Mouse (Mus musculus) liver, embryonic 14.5 days (tissue): ENCODE results near the gene Dynlt1f.
"Not testable (repeated sequence)": the region's sequence is repeated elsewhere in the genome, so short reads cannot be mapped to it uniquely, and the experiment has no call there.

Experiments used
- CTCF ChIP-seq: IDR thresholded peaks from 2 replicates; pipeline ENCODE4 v1.5.1; 2016; ENCODE audit warnings: antibody characterized with exemption, low read depth, control low read depth
- EP300 ChIP-seq: IDR thresholded peaks from 2 replicates; pipeline ENCODE4 v1.6.1; 2016; ENCODE audit warnings: antibody characterized with exemption, low read depth

GRCm38 (mm10) chr17:6683702-6684101, 28.0 kb upstream of the Dynlt1f start:
- not testable (repeated sequence) for TF ChIP-seq CTCF, EP300
